Mouse (Mus musculus) neutrophil, adult 5-6 weeks (primary cell): ENCODE results near the gene Arap1. TPM values are rescaled to one million over a fixed set of nuclear protein-coding genes. Genes with fewer than 3 reads are reported as not detected.

ENCODE experiments used
- ATAC-seq: fragments of 151-379, 151-347 bp; 2 replicates; pipeline ENCODE4 v1.8.0; 2017; ENCODE audit warnings: mild to moderate bottlenecking, moderate TSS enrichment; ENCODE audit not compliant: insufficient number of reproducible peaks, poor library complexity, low FRiP score, severe bottlenecking; ENCODE audit errors: extremely low read depth
- total RNA-seq: library from RNA; stranded (forward); fragments of 200-1000 nt; gene quantifications from 2 replicates; pipeline ENCODE4 v1.2.3, GENCODE M21; 2017

The Arap1 gene
- total RNA-seq, 1 experiment from 2014 or later = 365 TPM

DNA sequence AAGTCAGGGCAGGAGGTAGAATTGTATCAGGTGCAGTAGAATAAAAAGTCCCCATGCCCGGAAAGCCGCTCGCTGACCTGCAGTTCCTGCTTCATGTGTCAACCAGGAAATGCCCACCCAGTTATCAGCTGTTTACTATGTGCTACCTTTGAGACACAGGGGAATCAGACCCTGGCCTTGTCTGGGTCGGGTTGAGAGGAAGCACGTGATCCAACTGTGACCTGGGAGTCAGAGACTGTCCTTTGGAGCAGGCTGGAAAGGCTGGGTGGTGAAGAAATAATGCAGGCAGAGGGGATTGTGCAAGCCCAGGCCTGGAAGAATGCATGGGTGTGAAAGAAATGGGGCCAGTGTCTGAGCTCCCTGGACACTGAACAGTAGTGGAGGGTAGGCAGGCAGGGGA, 6.6 kb downstream of the Arap1 start:
- ATAC-seq = peak; percentile 31; the same call in 1 of the 2 replicates

DNA sequence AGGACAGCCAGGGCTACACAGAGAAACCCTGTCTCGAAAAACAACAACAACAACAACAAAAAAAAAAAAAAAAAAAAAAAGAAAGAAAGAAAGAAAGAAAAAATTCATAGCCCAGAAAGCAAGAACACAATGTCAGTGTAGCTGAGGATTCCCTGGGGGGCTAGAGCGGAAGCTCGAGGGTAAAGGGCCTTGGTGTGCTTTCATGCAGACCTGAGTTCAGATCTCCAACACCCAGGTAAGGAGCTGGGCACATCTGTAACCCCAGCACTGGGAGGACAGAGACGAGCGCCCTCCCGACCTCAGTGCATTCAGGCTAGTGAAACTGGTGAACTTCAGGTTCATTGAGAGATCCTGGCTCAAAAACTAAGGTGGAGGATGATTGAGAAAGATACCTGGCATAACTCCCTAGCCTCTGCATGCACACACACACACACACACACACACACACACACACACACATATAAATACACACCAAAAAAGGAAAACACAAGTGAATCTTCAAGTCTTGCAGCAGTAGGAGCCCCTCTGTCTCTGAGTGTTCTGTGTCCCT, 7.8 kb downstream of the Arap1 start:
- no peak for ATAC-seq

- peak; percentile 30 for ATAC-seq
These were observed 9.0 kb downstream of the Arap1 start for GRCm38 (mm10) chr7:101356868-101357267.

GRCm38 (mm10) chr7:101360406-101360805, 12.5 kb downstream of the Arap1 start:
- no peak for ATAC-seq

- ATAC-seq = 0 out of 2 replicates have a peak, but pooled peaks have one; percentile 8
These were observed 13.2 kb downstream of the Arap1 start for GRCm38 (mm10) chr7:101361021-101361420.

DNA sequence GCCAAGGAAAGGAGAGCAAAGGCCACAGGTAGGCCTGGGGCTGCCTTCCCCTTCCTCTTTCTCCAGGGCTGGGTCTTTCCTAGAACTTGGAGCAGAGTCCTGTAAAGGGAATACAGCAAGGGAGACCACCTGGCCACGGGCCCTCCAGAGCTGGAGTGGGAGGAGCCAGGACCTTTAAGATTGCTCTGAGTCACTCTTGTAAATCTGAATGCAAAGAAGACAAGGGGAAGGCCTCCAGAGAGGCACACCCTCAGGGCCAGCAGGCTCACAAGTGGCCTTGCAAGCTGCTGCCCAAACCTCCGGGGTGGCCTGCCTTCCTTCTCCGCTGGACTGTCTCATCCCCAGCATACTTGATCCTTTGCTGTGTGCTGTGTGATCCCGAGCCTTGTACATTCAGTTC, 13.9 kb downstream of the Arap1 start:
- ATAC-seq = no peak

DNA sequence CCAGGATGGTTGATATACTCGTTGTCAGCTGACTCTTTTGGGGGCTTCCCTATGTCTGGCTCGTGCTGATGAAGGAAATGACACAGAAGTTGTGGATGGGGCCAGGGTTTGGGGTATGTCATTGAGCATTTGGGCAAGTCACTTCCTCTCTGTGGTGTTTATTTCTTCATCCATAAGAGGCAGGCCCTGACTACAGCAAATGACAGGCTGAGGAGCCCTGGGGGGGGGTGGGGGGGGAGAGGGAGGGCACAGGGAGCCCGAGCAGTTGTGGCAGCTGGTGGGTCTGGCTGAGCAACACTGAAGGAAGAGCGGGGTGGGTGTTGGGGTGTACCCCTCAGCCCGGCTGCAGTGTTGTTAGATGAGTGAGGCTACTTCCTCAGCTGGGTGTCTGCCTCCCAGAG, 14.9 kb downstream of the Arap1 start:
- peak; percentile 73 for ATAC-seq

GRCm38 (mm10) chr7:101363914-101364313, 16.0 kb downstream of the Arap1 start:
- ATAC-seq = no peak

GRCm38 (mm10) chr7:101367901-101368852, 20.3 kb downstream of the Arap1 start:
- peak; percentile 20; the same call in 1 of the 2 replicates for ATAC-seq

DNA sequence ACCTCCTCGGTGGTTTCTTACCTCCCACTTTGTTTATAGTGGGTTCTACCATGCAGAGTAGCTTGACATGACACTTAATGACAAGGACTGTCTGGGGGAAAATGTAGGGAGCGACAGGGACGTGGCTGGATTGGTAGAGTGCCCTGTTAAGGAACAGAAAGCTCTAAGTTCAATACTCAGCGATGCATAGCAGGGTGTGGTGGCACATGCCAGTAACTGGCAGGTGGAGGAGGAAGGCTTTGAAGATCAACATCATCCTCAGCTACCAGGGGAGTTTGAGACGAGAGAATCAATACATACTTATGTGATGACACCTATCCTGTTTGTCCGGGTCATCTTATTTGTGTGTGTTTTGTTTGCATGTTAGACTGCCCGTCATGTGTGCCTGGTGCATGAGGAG, 21.8 kb downstream of the Arap1 start:
- peak; percentile 39 for ATAC-seq

- ATAC-seq = no peak
These were observed 25.2 kb downstream of the Arap1 start for GRCm38 (mm10) chr7:101373082-101373481.

- ATAC-seq = no peak
These were observed 26.3 kb downstream of the Arap1 start for GRCm38 (mm10) chr7:101374155-101374554.

- ATAC-seq = no peak
These were observed 29.0 kb downstream of the Arap1 start for GRCm38 (mm10) chr7:101376701-101377340.

GRCm38 (mm10) chr7:101377741-101378262, 29.9 kb downstream of the Arap1 start:
- peak; percentile 69 for ATAC-seq

- no peak for ATAC-seq
These were observed 30.4 kb downstream of the Arap1 start for GRCm38 (mm10) chr7:101378285-101378684.

DNA sequence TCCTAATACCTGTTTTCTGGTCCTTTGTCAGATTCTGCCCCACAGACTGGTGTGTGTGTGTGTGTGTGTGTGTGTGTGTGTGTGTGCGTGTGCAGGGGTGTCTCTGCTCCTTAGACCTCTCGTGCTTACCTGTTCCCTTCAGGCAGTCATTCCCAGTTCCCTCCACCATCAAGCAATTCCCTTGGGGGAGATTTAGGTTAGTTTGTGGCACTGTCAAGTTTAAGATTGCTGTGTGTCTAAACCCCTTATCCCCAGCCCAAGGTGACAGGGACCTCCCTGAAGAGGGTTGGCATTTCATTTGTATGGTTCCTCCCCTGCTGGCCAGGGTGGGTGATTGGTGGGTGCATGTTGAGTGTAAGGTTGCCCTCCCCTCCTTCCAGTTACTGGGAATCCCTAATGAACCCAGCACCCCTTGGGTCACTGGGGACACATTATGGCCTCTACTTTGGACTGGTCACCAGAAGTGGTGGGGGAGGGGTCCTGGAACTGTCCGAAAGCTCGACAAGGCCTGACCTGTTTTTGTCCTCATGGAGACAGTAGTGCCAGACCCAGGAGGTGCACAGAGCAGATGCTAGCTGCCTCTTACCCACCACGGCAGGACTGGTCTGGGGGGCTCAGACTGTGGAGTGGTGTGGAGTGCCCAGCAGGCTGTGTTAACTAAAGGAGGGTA, 31.1 kb downstream of the Arap1 start:
- ATAC-seq = no peak

- no peak for ATAC-seq
These were observed 31.9 kb downstream of the Arap1 start for GRCm38 (mm10) chr7:101379732-101380131.

DNA sequence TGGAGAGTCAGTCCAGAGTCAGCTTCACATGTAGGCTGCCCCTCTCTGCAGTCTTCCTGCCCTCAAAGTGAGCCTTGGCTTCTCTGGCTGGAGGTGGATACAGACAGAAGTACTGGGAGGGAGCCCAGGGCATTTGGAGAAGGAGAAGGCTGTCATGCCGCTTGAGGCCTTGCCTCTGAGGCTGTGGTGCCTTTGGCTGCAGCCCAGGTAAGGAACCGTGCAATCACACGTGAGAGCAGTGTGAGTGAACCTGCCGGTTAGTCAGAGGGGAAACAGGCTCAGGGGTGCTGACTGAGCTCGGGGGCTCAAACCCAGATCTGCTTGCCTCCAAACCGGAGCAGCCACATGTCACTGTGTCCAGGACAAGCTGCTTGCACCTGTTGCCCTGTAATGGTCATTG, 33.6 kb downstream of the Arap1 start:
- no peak for ATAC-seq

DNA sequence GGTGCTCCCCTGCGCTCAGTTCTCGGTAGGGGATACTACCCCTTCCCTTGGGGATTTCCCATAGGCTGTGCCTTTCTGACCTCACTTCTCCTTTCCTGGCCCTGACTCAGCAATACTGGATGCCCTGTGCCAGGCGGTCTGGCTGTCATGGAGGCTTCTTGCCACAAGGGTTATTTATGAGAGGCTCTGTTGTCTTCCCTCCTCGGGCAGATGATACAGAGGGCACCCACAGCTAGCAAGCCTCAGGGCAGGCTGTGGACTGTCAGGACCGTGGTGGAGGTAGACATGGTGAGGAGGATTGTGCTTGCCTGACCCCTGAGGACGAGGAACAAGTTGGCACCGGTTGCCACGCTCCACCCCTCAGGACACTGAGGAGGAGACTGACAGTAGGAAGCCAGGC, 34.5 kb downstream of the Arap1 start:
- ATAC-seq = peak; percentile 71
